Mouse (Mus musculus): ENCODE measurements around the gene Pld6.

- TF ChIP-seq CTCF (IDR thresholded peaks at IDR 0.05): no peak
- TF ChIP-seq EP300 (IDR thresholded peaks at IDR 0.05): no peak; the same call in 1 of the 2 replicates
These were observed 23.2 kb upstream of the Pld6 start for GRCm38 (mm10) chr11:59810480-59811158.
